Mouse (Mus musculus) lung, postnatal 14 days (tissue): ENCODE results near the gene Snrnp48.

Experiments used
- DNase-seq: peaks from one replicate; pipeline ENCODE4 v3.0.0; 2021

The Snrnp48 gene

DNA sequence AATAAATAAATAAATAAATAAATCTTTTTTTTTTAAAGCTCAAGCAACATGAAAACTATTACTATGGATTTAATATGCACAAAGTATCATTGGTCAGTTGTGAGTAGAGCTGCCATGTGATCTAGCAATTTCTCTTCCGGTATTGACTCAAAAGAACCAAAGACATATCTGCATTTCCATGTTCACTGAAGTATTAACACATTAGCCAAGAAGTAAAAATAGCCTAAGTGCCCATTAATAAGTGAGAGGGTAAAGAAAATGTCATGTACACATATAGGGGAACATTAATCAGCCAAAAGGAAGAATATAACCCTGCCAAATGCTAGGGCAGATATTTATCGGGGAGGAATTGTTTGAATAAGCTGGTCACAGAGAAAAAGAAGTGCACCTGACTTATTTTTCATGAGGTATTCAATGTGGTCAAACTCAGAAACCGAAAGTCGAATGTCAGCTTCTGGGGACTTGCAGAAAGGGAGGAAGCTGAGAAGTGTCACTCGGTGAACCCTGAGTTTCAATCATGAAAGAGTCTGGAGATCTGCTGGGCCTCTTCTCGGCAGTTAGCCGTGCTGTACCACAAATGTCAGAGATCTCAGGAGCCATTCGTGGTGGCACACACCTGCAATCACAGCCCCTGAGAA lies 64.4 kb downstream of the Snrnp48 start:
- DNase-seq = no peak

GRCm38 (mm10) chr13:38272624-38273023 lies 67.9 kb downstream of the Snrnp48 start:
- DNase-seq = no peak
